Mouse (Mus musculus): ENCODE measurements around the gene Rsbn1l.

DNA sequence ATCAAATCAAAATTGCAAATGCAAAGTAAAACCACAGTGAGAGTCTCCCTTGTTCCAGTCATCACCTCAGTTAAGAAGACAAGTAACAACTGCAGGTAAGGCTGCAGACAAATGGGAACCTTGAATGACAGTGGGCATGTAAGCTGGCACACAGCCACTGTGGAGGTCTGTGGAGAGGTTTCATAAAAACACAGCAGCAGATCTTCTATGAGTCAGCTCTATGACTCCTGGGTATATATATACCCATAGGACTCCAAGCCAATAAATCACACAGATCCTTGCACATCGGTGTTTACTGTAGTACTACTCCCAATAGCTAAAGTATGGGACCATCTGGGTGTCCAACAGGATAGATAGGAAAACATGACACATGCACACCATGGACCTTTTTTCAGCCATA lies 83.1 kb downstream of the Rsbn1l start:
- no peak for TF ChIP-seq CTCF (IDR thresholded peaks at IDR 0.05; ENCODE audit: borderline replicate concordance, extremely low read depth, insufficient read depth, insufficient read length)
- no peak for TF ChIP-seq POLR2A (IDR thresholded peaks at IDR 0.05; ENCODE audit: borderline replicate concordance, extremely low read depth, insufficient read depth, insufficient read length, poor library complexity, severe bottlenecking)

All from brain, embryonic 14.5 days (tissue).